Mouse (Mus musculus) stomach, embryonic 15.5 days (tissue): ENCODE data around the gene Cnn3. TPM values are rescaled to one million over a fixed set of nuclear protein-coding genes. Genes with fewer than 3 reads are reported as not detected.

Experiments used
- ATAC-seq: fragments of 200-750 bp; cut with Nextera tagmentation; 2 replicates; pipeline ENCODE4 v1.8.0; 2017; ENCODE audit warnings: low read depth, moderate number of reproducible peaks, moderate TSS enrichment; ENCODE audit not compliant: insufficient read depth, low FRiP score
- H3K27ac ChIP-seq: fragments of 300-500 bp; sonication (generic); 2 replicates; pipeline ENCODE4 v1.5.1; 2015; ENCODE audit warnings: mild to moderate bottlenecking, inconsistent platforms
- H3K27me3 ChIP-seq: fragments of 300-500 bp; sonication (generic); replicated peaks from 2 replicates; pipeline ENCODE4 v1.6.1; 2015; ENCODE audit warnings: inconsistent platforms
- H3K36me3 ChIP-seq: fragments of 300-500 bp; sonication (generic); 2 replicates; pipeline ENCODE4 v1.6.1; 2015; ENCODE audit warnings: inconsistent platforms
- H3K4me1 ChIP-seq: fragments of 300-500 bp; sonication (generic); 2 replicates; pipeline ENCODE4 v1.6.1; 2015; ENCODE audit warnings: inconsistent platforms
- H3K4me2 ChIP-seq: fragments of 300-500 bp; sonication (generic); 2 replicates; pipeline ENCODE4 v1.6.1; 2015; ENCODE audit warnings: mild to moderate bottlenecking, inconsistent platforms
- H3K4me3 ChIP-seq: fragments of 300-500 bp; sonication (generic); replicated peaks from 2 replicates; pipeline ENCODE4 v1.5.1; 2015; ENCODE audit warnings: inconsistent platforms
- H3K9ac ChIP-seq: fragments of 300-500 bp; sonication (generic); 2 replicates; pipeline ENCODE4 v1.6.1; 2015; ENCODE audit warnings: inconsistent platforms
- H3K9me3 ChIP-seq: fragments of 300-500 bp; sonication (generic); 2 replicates; pipeline ENCODE4 v1.6.1; 2016; ENCODE audit warnings: inconsistent platforms
- WGBS: fragments of 180-500 bp; shearing (Covaris S2); methylation state at CpG from one replicate; pipeline ENCODE4 v1.1.7; 2015; 5-methylcytosine and 5-hydroxymethylcytosine counted together
- polyA plus RNA-seq: library from polyadenylated mRNA; unstranded; fragments of >200 nt; fragmentation: Nextera tagmentation; extraction: Ambion mirVana; gene quantifications from 2 replicates; pipeline ENCODE4 v1.2.1, GENCODE M21; 2015

The Cnn3 gene
- polyA plus RNA-seq, 1 experiment from 2014 or later: 525 TPM

DNA sequence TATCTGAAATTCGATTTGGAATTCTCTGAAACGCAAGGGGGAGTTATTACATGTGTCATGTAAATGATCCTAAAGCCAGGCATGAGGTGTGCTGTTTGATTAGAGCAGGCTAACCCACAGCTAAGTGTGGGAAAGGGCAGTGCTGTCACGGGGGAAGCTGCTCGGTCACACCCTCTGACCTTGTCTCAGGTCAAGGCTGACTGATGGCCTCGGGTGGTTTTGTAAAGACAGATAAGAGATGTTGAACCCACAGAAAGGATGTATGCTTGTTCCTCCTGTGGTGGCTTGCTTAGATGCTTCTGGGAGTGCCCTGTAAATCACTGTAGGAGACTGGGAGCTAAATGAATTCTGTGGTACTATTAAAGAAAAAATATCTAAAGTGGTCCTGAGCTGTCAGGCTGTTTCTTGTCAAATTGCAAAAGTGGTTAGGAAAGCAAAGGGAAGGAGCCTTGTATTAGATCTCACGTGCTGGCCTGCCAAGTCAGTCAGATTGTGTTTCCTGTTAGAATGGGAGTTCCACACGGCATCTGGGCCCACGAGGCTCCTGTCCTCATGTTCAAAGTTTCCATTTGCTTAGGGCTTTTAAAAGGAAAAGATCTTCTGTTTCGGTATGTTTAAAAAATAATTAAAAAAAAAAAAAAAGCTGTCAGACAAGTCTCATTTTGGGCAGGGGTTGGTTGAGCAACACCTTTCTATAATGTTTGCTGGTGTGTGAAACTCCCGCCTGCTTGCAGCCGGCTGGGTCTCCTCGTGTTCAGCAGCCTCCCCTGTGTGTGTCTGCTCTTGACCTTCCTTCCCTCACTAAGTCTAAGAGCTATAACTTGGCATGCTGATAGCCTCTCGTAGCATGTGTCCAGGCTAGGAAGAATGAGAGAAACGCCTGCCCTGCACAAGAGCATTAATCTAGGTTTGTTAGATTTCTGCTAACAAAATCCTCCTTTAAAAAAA lies 32.5 kb downstream of the Cnn3 start:
- 53% methylated on average over 14 of the region's 14 CpGs for WGBS
- Histone ChIP-seq H3K27me3 (no peaks in the 10 kb centered on the region), H3K4me2 (no peak overlapping the region), H3K27ac (peak overlapping the region; percentile 35; the same call in 1 of the 2 replicates), H3K4me1 (peaks cover 4% of the 10 kb centered on the region; the same call in 1 of the 2 replicates), H3K36me3 (peaks cover 42% of the 10 kb centered on the region), H3K9me3 (no peaks in the 10 kb centered on the region), H3K4me3 (no peak overlapping the region), H3K9ac (no peak overlapping the region)
- ATAC-seq: no peak

DNA sequence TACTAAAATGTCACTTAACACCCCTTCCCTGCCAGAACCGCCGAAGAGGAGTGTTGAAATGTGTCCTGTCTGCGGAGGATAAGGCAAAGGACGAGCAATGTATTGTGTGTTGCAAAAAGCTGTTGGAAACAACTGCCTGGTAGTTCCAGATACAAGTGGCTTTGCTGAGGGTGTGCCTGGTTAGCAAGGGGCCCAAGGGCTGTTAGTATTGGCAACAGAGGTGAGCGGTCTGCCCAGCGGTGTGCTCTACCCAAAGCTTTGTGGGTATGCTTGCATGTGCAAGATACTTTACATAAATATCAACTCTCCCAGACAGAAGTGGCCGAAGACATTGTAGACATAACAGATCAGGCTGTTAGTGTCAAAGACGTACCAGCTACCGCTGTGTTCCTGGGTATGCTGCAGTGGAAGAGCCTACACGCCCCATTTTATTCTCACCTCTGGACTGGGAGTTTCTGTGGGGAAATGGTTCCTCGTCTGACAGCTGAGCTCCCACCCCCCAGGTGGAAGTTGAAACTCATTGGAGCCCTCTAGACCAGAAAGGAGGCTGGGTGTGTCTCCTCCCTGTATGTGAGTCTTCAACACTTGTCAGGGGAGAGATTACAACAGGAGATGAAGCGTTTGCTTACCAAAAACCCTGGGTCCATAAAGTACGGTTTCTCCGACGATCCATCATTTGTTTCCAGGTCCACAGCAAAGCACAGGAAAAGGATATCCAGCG lies 34.3 kb downstream of the Cnn3 start:
- Histone ChIP-seq H3K4me2 (no peak overlapping the region), H3K36me3 (peaks cover 36% of the 10 kb centered on the region), H3K9me3 (no peaks in the 10 kb centered on the region), H3K9ac (no peak overlapping the region), H3K27me3 (no peaks in the 10 kb centered on the region), H3K4me1 (peaks cover 8% of the 10 kb centered on the region; the same call in 1 of the 2 replicates), H3K4me3 (no peak overlapping the region), H3K27ac (no peak overlapping the region)
- ATAC-seq: peak; percentile 76; the same call in 1 of the 2 replicates
- WGBS: 72% methylated on average over 16 of the region's 16 CpGs

GRCm38 (mm10) chr3:121461477-121461876 lies 35.2 kb downstream of the Cnn3 start:
- Histone ChIP-seq H3K9me3 (no peaks in the 10 kb centered on the region), H3K36me3 (peaks cover 28% of the 10 kb centered on the region), H3K4me1 (peaks cover 8% of the 10 kb centered on the region; the same call in 1 of the 2 replicates), H3K9ac (no peak overlapping the region), H3K27ac (no peak overlapping the region), H3K4me3 (no peak overlapping the region), H3K27me3 (no peaks in the 10 kb centered on the region), H3K4me2 (no peak overlapping the region)
- ATAC-seq: no peak
- WGBS: 93% methylated on average over 13 of the region's 13 CpGs

DNA sequence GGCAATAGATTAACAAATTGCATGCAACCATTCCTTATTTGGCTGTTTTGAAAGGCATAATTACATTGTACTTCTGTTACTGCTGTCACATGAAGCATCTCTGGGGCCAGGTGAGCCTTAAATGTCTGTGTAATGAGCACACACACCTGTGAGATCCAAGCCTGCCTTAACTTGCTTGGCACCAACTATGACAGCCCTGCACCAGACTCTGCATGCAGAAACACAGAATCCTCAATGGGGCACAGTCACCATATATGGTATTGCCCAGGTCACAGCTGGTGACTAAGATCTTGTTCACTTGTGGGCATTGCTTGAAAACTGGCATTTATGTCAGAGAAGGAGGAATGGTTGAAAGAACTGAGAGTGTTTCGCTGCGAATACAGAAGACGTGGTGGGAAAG lies 36.5 kb downstream of the Cnn3 start:
- Histone ChIP-seq H3K9me3 (no peaks in the 10 kb centered on the region), H3K27me3 (no peaks in the 10 kb centered on the region), H3K4me3 (no peak overlapping the region), H3K9ac (no peak overlapping the region), H3K36me3 (peaks cover 15% of the 10 kb centered on the region), H3K27ac (no peak overlapping the region), H3K4me2 (no peak overlapping the region), H3K4me1 (peaks cover 8% of the 10 kb centered on the region; the same call in 1 of the 2 replicates)
- ATAC-seq: no peak
- 88% methylated on average over 3 of the region's 3 CpGs for WGBS

DNA sequence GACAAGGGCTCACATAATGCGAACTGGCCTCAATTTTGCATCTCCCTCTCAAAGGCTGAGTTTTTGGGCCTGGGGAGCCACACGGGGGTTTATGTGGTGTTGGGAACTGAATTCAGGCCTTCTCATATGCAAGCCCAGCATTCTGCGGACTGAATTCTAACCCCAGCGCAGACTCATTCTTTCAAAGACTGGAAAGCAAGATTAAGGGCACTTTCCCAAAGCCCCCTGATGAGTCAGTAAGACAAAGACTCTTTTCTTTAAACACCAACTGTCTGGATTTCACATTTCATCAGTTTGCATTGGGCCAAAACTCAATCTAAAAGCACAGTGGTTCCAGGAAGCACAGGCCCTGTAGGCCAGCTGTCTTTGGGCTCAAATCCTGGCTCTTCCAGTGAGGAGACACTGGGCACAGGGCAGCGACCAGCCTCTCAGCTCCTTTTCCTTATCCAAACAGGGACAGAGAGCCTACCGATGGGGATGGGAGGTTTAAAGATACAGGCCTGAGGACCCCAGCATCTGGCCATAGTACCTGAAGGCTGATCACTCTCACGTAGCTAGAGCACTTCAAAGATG lies 38.5 kb downstream of the Cnn3 start:
- ATAC-seq: no peak
- 64% methylated on average over 7 of the region's 7 CpGs for WGBS
- Histone ChIP-seq H3K27me3 (no peaks in the 10 kb centered on the region), H3K9ac (no peak overlapping the region), H3K27ac (no peak overlapping the region), H3K4me3 (no peak overlapping the region), H3K36me3 (0 out of 2 replicates have a peak, but pooled peaks cover 7% of the 10 kb centered on the region), H3K4me1 (peaks cover 13% of the 10 kb centered on the region; the same call in 1 of the 2 replicates), H3K9me3 (no peaks in the 10 kb centered on the region), H3K4me2 (no peak overlapping the region)

- Histone ChIP-seq H3K27ac (no peak overlapping the region), H3K9ac (no peak overlapping the region), H3K4me2 (no peak overlapping the region), H3K36me3 (no peaks in the 10 kb centered on the region), H3K27me3 (no peaks in the 10 kb centered on the region), H3K4me1 (peaks cover 15% of the 10 kb centered on the region; the same call in 1 of the 2 replicates), H3K9me3 (no peaks in the 10 kb centered on the region), H3K4me3 (no peak overlapping the region)
- WGBS: 77% methylated on average over 10 of the region's 10 CpGs
- no peak for ATAC-seq
Observed at GRCm38 (mm10) chr3:121465795-121466194, 39.5 kb downstream of the Cnn3 start.

- H3K4me3 ChIP-seq: no peak overlapping the region
- peaks cover 15% of the 10 kb centered on the region; the same call in 1 of the 2 replicates for H3K4me1 ChIP-seq
- H3K27ac ChIP-seq: no peak overlapping the region
- H3K9ac ChIP-seq: no peak overlapping the region
- ATAC-seq: no peak
- no peaks in the 10 kb centered on the region for H3K9me3 ChIP-seq
- no peaks in the 10 kb centered on the region for H3K27me3 ChIP-seq
- H3K4me2 ChIP-seq: no peak overlapping the region
- 75% methylated on average over 10 of the region's 10 CpGs for WGBS
- no peaks in the 10 kb centered on the region for H3K36me3 ChIP-seq
Observed at GRCm38 (mm10) chr3:121467094-121467552, 40.8 kb downstream of the Cnn3 start.

GRCm38 (mm10) chr3:121468136-121468535 lies 41.8 kb downstream of the Cnn3 start:
- H3K27ac ChIP-seq: no peak overlapping the region
- H3K4me1 ChIP-seq: peaks cover 15% of the 10 kb centered on the region; the same call in 1 of the 2 replicates
- 22% methylated on average over 2 of the region's 2 CpGs for WGBS
- ATAC-seq: no peak
- no peak overlapping the region for H3K9ac ChIP-seq
- no peaks in the 10 kb centered on the region for H3K27me3 ChIP-seq
- no peaks in the 10 kb centered on the region for H3K36me3 ChIP-seq
- no peak overlapping the region for H3K4me3 ChIP-seq
- H3K4me2 ChIP-seq: no peak overlapping the region
- H3K9me3 ChIP-seq: no peaks in the 10 kb centered on the region

GRCm38 (mm10) chr3:121469185-121469975 lies 43.1 kb downstream of the Cnn3 start:
- 2% methylated on average over 12 of the region's 13 CpGs for WGBS
- Histone ChIP-seq H3K4me2 (peak overlapping the region; percentile 31), H3K9ac (no peak overlapping the region), H3K9me3 (no peaks in the 10 kb centered on the region), H3K4me1 (peaks cover 15% of the 10 kb centered on the region; the same call in 1 of the 2 replicates), H3K27me3 (no peaks in the 10 kb centered on the region), H3K4me3 (no peak overlapping the region), H3K36me3 (no peaks in the 10 kb centered on the region), H3K27ac (peak overlapping the region; percentile 84)
- peak; percentile 63 for ATAC-seq

- H3K27ac ChIP-seq: no peak overlapping the region
- no peak overlapping the region for H3K9ac ChIP-seq
- 59% methylated on average over 11 of the region's 11 CpGs for WGBS
- H3K36me3 ChIP-seq: no peaks in the 10 kb centered on the region
- peaks cover 11% of the 10 kb centered on the region; the same call in 1 of the 2 replicates for H3K4me1 ChIP-seq
- no peaks in the 10 kb centered on the region for H3K9me3 ChIP-seq
- no peaks in the 10 kb centered on the region for H3K27me3 ChIP-seq
- ATAC-seq: no peak
- H3K4me3 ChIP-seq: no peak overlapping the region
- no peak overlapping the region for H3K4me2 ChIP-seq
Observed at GRCm38 (mm10) chr3:121471703-121472102, 45.4 kb downstream of the Cnn3 start.

DNA sequence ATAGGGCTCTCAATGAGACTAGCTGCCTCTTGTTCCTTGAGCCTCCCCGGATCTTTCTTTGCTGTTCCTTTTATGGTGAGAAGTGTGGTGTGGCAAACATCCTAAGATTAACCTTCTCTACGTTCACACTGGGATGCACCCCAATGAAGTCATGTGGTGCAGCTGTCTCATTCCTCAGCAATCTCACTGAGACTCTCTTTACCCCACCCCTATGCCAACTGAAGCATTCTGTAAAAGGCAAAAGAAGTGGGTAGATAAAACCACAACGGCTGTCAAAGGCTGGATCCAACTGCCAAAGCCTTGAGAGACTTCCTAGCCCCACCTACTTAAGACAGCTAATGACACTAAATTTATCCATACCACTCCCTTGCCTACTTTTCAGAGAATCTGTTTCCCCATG lies 48.4 kb downstream of the Cnn3 start:
- Histone ChIP-seq H3K4me3 (no peak overlapping the region), H3K4me1 (0 out of 2 replicates have a peak, but pooled peaks cover 6% of the 10 kb centered on the region), H3K36me3 (no peaks in the 10 kb centered on the region), H3K9ac (no peak overlapping the region), H3K9me3 (no peaks in the 10 kb centered on the region), H3K4me2 (no peak overlapping the region), H3K27me3 (no peaks in the 10 kb centered on the region), H3K27ac (no peak overlapping the region)
- ATAC-seq: no peak
- WGBS: 64% methylated on average over 3 of the region's 3 CpGs
